Mouse (Mus musculus) layer of hippocampus, adult 11-12 months (tissue): Measurements from ENCODE around the gene Mat2a.

ENCODE experiments used
- DNase-seq: peaks from one replicate; pipeline ENCODE4 v3.0.0; 2022; ENCODE audit warnings: low spot score

The Mat2a gene

GRCm38 (mm10) chr6:72415964-72416772 is 23.2 kb downstream of the Mat2a start:
- DNase-seq: no peak

GRCm38 (mm10) chr6:72415181-72415580 is 24.2 kb downstream of the Mat2a start:
- no peak for DNase-seq

DNA sequence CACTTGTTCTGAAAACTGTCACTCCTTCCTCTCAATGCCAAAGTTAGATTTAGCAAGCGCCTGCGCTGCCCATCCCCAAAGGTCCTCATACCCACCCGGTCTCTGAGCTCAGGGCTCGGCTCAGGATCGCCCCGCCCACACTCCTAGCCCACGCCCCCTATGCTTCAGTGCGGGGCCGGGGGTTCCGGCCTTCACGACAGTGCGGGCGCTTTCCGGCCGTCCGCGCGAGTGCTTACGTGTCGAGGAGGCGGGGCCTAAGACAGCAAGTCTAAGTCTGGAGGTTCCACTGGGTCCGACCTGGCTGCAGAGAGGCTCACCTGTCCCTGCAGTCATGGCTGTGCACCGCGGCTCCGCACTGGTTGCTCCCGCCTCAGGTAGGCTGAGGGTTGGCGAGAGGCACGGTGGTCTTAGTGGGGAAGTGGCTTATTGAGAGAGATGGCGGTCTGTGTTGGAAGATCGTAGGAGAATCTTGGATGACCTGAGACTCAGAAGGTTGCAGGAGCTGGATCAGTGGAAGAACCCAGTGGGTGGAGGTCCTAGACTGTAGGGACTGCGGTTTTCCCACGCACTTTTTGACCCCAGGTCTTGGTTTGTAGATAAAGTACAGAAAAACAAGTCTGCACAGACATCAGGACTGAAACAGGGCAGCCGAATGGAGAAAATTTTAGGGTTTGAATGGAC is 25.1 kb downstream of the Mat2a start, which contains the start of gene Ggcx:
Ggcx (plus strand) TSS at position 233 of the 681 bp plus-strand sequence.
- peak; percentile 93 for DNase-seq

- no peak for DNase-seq
Observed at GRCm38 (mm10) chr6:72410518-72410917, 28.8 kb downstream of the Mat2a start.

DNA sequence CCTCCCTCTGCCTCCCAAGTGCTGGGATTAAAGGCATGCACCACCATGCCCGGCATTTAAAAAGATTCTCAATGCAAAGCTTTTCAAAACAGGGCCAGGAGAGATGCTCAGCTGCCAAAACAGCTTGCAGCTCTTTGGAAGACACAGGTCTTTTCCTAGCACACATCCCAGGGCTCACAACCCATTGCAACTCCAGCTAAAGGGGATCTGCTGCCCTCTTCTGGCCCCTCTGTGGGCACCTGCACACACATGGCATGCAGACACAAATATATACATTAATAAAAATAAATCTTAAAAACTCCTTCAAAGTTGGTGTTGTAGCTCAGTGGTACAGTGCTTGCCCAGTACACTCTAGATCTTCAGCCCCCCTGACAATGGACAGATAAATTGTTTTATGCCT is 29.4 kb downstream of the Mat2a start:
- no peak for DNase-seq

GRCm38 (mm10) chr6:72409567-72409966 is 29.8 kb downstream of the Mat2a start:
- peak; percentile 73 for DNase-seq

- peak; percentile 86 for DNase-seq
Observed at GRCm38 (mm10) chr6:72407119-72407518, 32.2 kb downstream of the Mat2a start.

DNA sequence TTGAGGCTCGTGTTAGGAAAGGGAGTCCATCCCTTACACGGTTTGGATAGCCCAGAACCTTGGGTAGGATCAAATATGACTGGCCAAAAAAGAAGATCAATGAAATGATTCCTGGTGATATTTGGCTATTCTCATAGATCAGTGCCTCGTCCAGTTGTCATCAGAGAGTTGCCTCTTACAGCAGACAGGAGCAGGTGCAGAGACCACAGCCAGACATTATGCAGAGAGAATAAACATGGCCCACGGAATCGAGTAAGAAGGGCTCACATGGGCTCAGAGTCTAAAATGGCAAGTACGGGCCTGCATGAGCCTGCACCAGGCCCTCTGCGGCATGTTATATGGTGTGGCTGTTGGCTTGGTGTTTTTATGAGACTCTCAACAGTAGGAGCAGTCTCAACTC is 34.0 kb downstream of the Mat2a start:
- DNase-seq: no peak

GRCm38 (mm10) chr6:72401875-72402274 is 37.5 kb downstream of the Mat2a start:
- DNase-seq: peak; percentile 76

DNA sequence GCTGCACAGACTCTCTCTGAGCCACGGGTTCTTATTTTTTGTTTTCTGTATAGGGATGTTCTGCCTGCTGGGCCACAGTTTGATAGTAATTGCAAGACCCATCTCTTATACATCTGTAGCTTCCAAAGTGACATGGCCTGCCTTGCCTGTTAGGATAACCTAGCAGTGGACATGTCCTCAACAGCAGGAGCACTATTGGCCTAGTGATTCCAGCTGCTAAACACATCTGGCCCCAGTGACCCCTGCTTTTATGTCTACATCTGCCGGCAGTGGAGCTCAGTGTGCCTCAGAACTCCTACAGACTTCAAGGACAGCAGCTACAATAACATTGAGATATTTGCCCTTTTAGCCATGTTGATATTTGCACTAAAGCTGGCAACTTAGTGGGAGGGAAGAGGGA is 39.4 kb downstream of the Mat2a start:
- DNase-seq: no peak

- DNase-seq: no peak
Observed at GRCm38 (mm10) chr6:72396837-72397251, 42.5 kb downstream of the Mat2a start.

DNA sequence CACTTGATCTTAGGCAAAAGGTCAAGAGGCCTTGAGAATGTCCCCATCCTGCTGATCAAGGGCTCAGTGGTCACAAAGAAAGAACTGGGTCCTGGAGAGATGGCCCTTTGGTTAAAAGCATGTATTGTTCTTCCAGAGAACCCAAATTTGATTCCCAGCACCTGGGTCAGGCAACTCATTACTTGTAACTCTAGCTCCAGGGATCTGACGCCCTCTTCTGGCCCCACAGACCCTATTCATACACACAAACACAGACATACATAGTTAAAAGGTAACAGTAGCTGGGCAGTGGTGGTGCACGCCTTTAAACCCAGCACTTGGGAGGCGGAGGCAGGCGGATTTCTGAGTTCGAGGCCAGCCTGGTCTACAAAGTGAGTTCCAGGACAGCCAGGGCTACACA is 47.0 kb downstream of the Mat2a start:
- DNase-seq: no peak

GRCm38 (mm10) chr6:72390795-72391521 is 48.4 kb downstream of the Mat2a start:
- no peak for DNase-seq

- peak; percentile 47 for DNase-seq
Observed at GRCm38 (mm10) chr6:72389941-72390771, 49.2 kb downstream of the Mat2a start, which contains the start of gene Vamp8. TSS of gene Vamp8 (minus strand) at chr6:72390703.

DNA sequence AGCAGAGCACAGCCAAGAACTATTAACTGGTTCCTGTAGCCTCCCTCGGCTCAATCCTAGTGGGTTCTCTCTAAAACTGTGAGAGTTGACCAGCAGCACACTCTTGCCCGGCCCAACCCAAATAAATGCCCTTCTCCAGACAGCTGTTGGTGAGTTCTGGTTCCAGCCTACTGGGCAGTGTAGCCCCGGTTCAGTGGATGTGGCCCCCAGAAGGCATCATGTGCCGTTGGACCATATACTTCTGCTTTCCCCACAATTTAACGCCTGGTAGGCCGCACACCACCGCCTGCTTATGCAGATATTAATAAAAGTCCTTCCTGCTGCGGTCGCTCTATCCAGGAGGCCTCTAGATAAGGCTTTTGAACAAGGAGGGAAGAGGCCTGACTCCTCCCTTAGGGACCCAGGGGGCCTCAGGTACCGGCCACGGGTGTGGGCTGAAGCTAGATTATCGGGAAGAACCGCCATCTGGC is 49.9 kb downstream of the Mat2a start:
- no peak for DNase-seq

DNA sequence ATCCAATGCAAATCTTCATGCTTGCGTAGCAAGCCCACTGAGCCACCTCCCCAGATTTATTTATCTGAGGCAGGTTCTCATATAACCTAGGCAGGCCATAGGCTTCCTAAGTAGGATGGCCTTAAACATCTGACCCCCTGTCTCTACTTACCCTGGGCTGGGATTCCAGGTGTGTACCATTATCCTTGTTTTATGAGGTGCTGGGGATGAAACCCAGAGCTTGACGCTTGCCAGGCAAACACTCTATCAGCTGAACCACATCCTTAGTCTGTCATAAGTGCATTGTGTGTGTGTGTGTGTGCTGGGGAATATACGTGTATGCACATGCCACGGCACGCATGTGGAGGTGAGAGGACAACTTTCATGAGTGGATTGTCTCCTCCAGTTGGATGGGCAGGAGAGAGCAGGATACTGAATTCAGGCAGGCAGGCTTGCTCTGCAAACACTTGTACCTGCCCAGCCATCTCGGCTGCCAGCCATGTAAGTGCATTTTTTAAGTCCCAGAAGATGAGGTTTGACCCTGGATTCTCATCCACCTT is 50.5 kb downstream of the Mat2a start:
- no peak for DNase-seq

DNA sequence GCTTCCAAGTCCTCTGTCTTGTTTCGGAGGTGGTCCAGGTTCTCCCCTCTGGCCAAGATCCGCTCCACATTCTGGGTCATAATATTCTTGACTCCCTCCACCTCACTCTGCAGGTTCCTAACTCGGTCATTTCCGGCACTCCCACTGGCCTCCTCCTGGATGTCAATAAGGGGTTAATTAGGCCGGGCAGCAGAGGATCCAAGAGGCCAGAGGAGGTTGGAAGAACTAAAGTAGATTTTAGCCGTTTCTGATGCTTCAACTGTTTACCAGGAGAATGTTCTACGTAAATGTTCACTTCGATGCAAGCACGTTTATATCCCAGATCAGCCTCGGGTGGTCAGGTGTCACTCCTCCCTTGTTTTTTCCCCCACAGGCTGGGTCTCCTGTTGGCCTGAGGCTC is 51.1 kb downstream of the Mat2a start:
- no peak for DNase-seq

GRCm38 (mm10) chr6:72387816-72388215 is 51.5 kb downstream of the Mat2a start:
- no peak for DNase-seq

- DNase-seq: no peak
Observed at GRCm38 (mm10) chr6:72386561-72386960, 52.8 kb downstream of the Mat2a start.

DNA sequence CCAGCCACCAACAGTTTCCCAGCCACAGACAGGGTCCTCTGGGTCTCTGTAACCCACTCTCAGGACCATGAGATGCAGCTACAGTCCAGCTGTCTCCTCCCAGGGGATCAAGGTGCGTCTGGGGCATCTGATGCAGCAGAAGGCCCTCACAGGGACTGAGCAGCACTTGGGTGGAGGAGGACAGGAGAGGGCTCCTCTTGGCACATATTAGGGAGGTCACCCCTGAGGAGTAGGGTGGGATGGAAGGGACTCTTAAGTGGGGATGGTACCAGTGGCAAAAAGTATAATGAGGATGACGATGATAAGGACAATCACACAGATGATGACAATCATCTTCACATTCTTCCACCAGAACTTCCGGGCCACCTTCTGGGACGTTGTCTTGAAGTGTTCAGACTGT is 54.1 kb downstream of the Mat2a start:
- DNase-seq: no peak

DNA sequence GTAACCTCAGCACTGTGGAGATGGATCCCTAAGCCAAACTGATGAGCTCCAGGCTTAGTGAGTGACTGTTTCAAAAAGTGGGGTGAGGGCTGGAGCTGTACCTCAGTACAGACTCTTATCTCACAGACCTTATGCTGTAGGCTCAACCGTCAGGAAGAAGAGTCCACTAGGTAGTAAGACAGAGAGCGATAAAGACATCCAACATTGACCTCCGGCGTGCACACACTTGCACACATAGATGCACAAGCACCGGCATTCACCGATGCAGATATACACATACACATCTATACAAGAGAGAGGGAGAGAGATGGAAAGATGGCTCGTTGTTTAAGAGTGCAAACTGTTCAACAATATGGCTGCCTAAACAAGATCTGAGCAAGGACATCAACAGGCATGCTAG is 55.4 kb downstream of the Mat2a start:
- DNase-seq: no peak
